Mouse (Mus musculus): Measurements from ENCODE around the gene Wdhd1. TPM values are rescaled to one million over a fixed set of nuclear protein-coding genes. Genes with fewer than 3 reads are reported as not detected.

The Wdhd1 gene
- polyA plus RNA-seq, 1 experiment from 2014 or later: 2.7 TPM

DNA sequence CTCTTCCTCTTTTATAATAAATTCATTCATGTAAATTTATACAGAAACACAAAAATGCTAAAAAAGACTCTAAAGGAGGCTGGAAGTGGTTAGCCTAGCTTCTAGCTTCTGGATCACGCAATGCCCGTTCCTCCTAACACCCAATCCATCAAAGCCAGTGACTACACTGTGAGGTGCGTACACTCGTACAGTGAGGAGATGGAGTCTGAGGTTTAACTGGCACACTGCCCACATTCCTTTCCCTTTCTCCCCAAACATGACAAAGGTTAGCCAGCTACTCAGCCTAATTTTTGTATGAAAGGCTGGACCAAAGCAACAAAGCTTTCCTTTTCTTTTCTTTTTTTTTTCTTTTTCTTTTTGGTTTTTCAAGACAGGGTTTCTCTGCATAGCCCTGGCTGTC, 33.9 kb downstream of the Wdhd1 start:
- Histone ChIP-seq H3K9ac (replicated peaks; ENCODE audit: low read depth) (no peak overlapping the region), H3K36me3 (ENCODE audit: insufficient read depth, low read length) (peaks cover 4% of the 10 kb centered on the region; the same call in 1 of the 2 replicates), H3K4me1 (ENCODE audit: insufficient read depth, low read depth, low read length) (no peaks in the 10 kb centered on the region), H3K27me3 (replicated peaks; ENCODE audit: insufficient read depth, low read length) (no peaks in the 10 kb centered on the region), H3K4me3 (ENCODE audit: low read depth, low read length) (no peak overlapping the region), H3K9me3 (ENCODE audit: low read length) (no peaks in the 10 kb centered on the region), H3K4me2 (replicated peaks; ENCODE audit: low read depth, low read length) (no peak overlapping the region), H3K27ac (ENCODE audit: low read length) (no peak overlapping the region)
- TF ChIP-seq CTCF (IDR thresholded peaks at IDR 0.05) (no peak), EP300 (IDR thresholded peaks at IDR 0.05) (no peak)
- DNase-seq (ENCODE audit: low spot score): peak; percentile 10
- ATAC-seq: no peak
- WGBS: 12% methylated on average over 4 of the region's 4 CpGs

- WGBS: 92% methylated on average over 6 of the region's 6 CpGs
- no peak for ATAC-seq
- H3K4me3 ChIP-seq (ENCODE audit: low read depth, low read length): no peak overlapping the region
- H3K27me3 ChIP-seq (replicated peaks; ENCODE audit: insufficient read depth, low read length): no peaks in the 10 kb centered on the region
- no peak overlapping the region for H3K4me2 ChIP-seq (replicated peaks; ENCODE audit: low read depth, low read length)
- no peaks in the 10 kb centered on the region for H3K36me3 ChIP-seq (ENCODE audit: insufficient read depth, low read length)
- H3K9ac ChIP-seq (replicated peaks; ENCODE audit: low read depth): no peak overlapping the region
- no peaks in the 10 kb centered on the region for H3K9me3 ChIP-seq (ENCODE audit: low read length)
- TF ChIP-seq EP300 (IDR thresholded peaks at IDR 0.05) (no peak), CTCF (IDR thresholded peaks at IDR 0.05) (no peak)
- DNase-seq (ENCODE audit: low spot score): no peak
- no peaks in the 10 kb centered on the region for H3K4me1 ChIP-seq (ENCODE audit: insufficient read depth, low read depth, low read length)
- no peak overlapping the region for H3K27ac ChIP-seq (ENCODE audit: low read length)
Measured at GRCm38 (mm10) chr14:47241046-47241445, 35.6 kb downstream of the Wdhd1 start.

GRCm38 (mm10) chr14:47240600-47240999, 36.1 kb downstream of the Wdhd1 start:
- Histone ChIP-seq H3K9ac (replicated peaks; ENCODE audit: low read depth) (no peak overlapping the region), H3K27ac (ENCODE audit: low read length) (no peak overlapping the region), H3K9me3 (ENCODE audit: low read length) (no peaks in the 10 kb centered on the region), H3K36me3 (ENCODE audit: insufficient read depth, low read length) (no peaks in the 10 kb centered on the region), H3K27me3 (replicated peaks; ENCODE audit: insufficient read depth, low read length) (no peaks in the 10 kb centered on the region), H3K4me2 (replicated peaks; ENCODE audit: low read depth, low read length) (no peak overlapping the region), H3K4me3 (ENCODE audit: low read depth, low read length) (no peak overlapping the region), H3K4me1 (ENCODE audit: insufficient read depth, low read depth, low read length) (no peaks in the 10 kb centered on the region)
- 87% methylated on average over 1 of the region's 1 CpGs for WGBS
- DNase-seq (ENCODE audit: low spot score) (no peak), ATAC-seq (no peak)
- no peak for TF ChIP-seq CTCF (IDR thresholded peaks at IDR 0.05)
- TF ChIP-seq EP300 (IDR thresholded peaks at IDR 0.05): no peak

GRCm38 (mm10) chr14:47237286-47237685, 39.4 kb downstream of the Wdhd1 start:
- WGBS: 80% methylated on average over 4 of the region's 4 CpGs
- Histone ChIP-seq H3K27ac (ENCODE audit: low read length) (no peak overlapping the region), H3K36me3 (ENCODE audit: insufficient read depth, low read length) (no peaks in the 10 kb centered on the region)

DNA sequence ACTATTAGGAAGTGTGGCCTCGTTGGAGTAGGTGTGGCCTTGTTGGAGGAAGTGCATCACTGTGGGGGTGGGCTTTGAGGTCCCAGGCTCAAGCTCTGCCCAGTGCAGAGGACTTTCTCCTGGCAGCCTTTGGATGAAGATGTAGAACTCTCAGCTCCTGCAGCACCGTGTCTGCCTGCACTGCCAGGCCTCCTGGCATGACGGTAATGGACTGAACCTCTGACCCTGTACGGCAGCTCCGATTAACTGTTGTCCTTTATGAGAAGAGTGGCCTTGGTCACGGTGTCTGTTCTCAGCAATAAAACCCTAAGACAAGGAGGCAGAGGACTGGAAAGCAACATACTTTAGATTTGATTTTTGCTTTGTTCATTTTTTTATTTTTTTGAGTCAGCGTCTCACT, 40.2 kb downstream of the Wdhd1 start:
- ATAC-seq: no peak
- TF ChIP-seq EP300 (IDR thresholded peaks at IDR 0.05) (no peak), CTCF (IDR thresholded peaks at IDR 0.05) (no peak)
- Histone ChIP-seq H3K27ac (ENCODE audit: low read length) (no peak overlapping the region), H3K36me3 (ENCODE audit: insufficient read depth, low read length) (no peaks in the 10 kb centered on the region), H3K4me1 (ENCODE audit: insufficient read depth, low read depth, low read length) (no peaks in the 10 kb centered on the region), H3K9ac (replicated peaks; ENCODE audit: low read depth) (no peak overlapping the region), H3K27me3 (replicated peaks; ENCODE audit: insufficient read depth, low read length) (no peaks in the 10 kb centered on the region), H3K4me3 (ENCODE audit: low read depth, low read length) (no peak overlapping the region), H3K4me2 (replicated peaks; ENCODE audit: low read depth, low read length) (no peak overlapping the region), H3K9me3 (ENCODE audit: low read length) (no peaks in the 10 kb centered on the region)
- DNase-seq (ENCODE audit: low spot score): no peak
- WGBS: 92% methylated on average over 7 of the region's 7 CpGs

More at GRCm38 (mm10) chr14:47237286-47237685, 39.4 kb downstream of the Wdhd1 start:
- ATAC-seq: no peak
- Histone ChIP-seq H3K9me3 (ENCODE audit: low read length) (no peaks in the 10 kb centered on the region), H3K27me3 (replicated peaks; ENCODE audit: insufficient read depth, low read length) (no peaks in the 10 kb centered on the region), H3K4me2 (replicated peaks; ENCODE audit: low read depth, low read length) (no peak overlapping the region), H3K4me3 (ENCODE audit: low read depth, low read length) (no peak overlapping the region), H3K9ac (replicated peaks; ENCODE audit: low read depth) (no peak overlapping the region), H3K4me1 (ENCODE audit: insufficient read depth, low read depth, low read length) (no peaks in the 10 kb centered on the region)
- TF ChIP-seq CTCF (IDR thresholded peaks at IDR 0.05) (no peak), EP300 (IDR thresholded peaks at IDR 0.05) (no peak)
- DNase-seq (ENCODE audit: low spot score): no peak

GRCm38 (mm10) chr14:47234526-47235250, 42.0 kb downstream of the Wdhd1 start:
- Histone ChIP-seq H3K9me3 (ENCODE audit: low read length) (no peaks in the 10 kb centered on the region), H3K4me2 (replicated peaks; ENCODE audit: low read depth, low read length) (no peak overlapping the region), H3K36me3 (ENCODE audit: insufficient read depth, low read length) (no peaks in the 10 kb centered on the region), H3K27ac (ENCODE audit: low read length) (no peak overlapping the region), H3K4me1 (ENCODE audit: insufficient read depth, low read depth, low read length) (no peaks in the 10 kb centered on the region), H3K4me3 (ENCODE audit: low read depth, low read length) (no peak overlapping the region), H3K27me3 (replicated peaks; ENCODE audit: insufficient read depth, low read length) (no peaks in the 10 kb centered on the region), H3K9ac (replicated peaks; ENCODE audit: low read depth) (no peak overlapping the region)
- ATAC-seq (no peak), DNase-seq (ENCODE audit: low spot score) (no peak)
- WGBS: 62% methylated on average over 5 of the region's 5 CpGs
- TF ChIP-seq EP300 (IDR thresholded peaks at IDR 0.05): no peak
- TF ChIP-seq CTCF (IDR thresholded peaks at IDR 0.05): no peak

All from lung, postnatal 0 days (tissue).